Comparison of ENCODE assay signal across 19 mouse cellular contexts in the genomic region with DNA sequence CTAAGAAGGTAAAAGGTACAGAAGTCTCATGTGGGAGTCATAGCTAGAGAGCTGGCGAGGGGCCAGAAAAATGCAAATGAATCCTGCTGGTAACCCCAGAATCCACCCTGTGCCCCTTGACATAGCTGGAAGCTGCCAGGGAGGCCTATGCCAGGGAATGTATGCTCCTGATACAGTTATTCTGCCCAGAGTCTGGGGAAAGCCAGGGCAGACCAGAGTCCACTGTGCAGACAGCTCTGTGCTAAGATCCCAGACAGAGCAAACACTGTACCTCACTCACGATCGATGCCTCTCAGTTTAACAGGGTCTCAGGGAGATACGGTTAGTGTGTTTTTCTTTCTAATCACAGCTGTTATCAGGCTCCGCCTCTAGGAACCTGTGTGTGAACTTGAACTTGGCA. TPM values are rescaled to one million over a fixed set of nuclear protein-coding genes. Genes with fewer than 3 reads are reported as not detected.
DNase-seq lines count a peak whose midpoint lies in the region; ATAC-seq lines count a peak whose summit lies in the region.
"Had no signal": no experiment of that assay in that cellular context is flagged by ENCODE, and none has a peak within 500 bp of the region (broad histone marks: within the 10 kb centered on the region; RNA-seq: fewer than 3 reads in every experiment).

No protein-coding gene starts in this region.

- peaks cover 6% of the 10 kb centered on the region for H3K4me1 ChIP-seq in kidney, embryonic 14.5 days (ENCODE audit: control insufficient read depth, insufficient read depth, low read length)
- no peaks in the 10 kb centered on the region for H3K4me1 ChIP-seq in liver, embryonic 11.5 days (replicated peaks; ENCODE audit: control insufficient read depth, insufficient read depth, low read length)

- peak; percentile 29 for DNase-seq in kidney, adult 18-20 months
- DNase-seq in urinary bladder, postnatal 14 days (ENCODE audit: low spot score), result peak; percentile 29
- no peak for DNase-seq in urinary bladder, adult 18-20 months (ENCODE audit: low spot score in 2 of 2)
- DNase-seq in liver, embryonic 11.5 days (ENCODE audit: low spot score), result no peak
- peak; percentile 44 for DNase-seq in yolk sac, embryonic 10.5 days (ENCODE audit: low spot score)
- DNase-seq: adrenal gland, adult 8-10 months; cerebellum, postnatal 36 days; gastrocnemius, postnatal 10 days; thymus, postnatal 4 days had no signal

- H3K27me3 ChIP-seq in kidney, embryonic 14.5 days (ENCODE audit: control insufficient read depth, insufficient read depth, low read length), result no peaks in the 10 kb centered on the region
- H3K27me3 ChIP-seq in liver, embryonic 11.5 days (replicated peaks; ENCODE audit: control insufficient read depth, insufficient read depth, low read length), result no peaks in the 10 kb centered on the region; the same call in 1 of the 2 replicates

- no peak overlapping the region for H3K27ac ChIP-seq in kidney, embryonic 14.5 days (ENCODE audit: low read depth, low read length)
- no peak overlapping the region for H3K27ac ChIP-seq in liver, embryonic 11.5 days (ENCODE audit: low read depth, low read length)
- H3K27ac ChIP-seq: embryonic facial prominence, embryonic 13.5 days had no signal

- H3K36me3 ChIP-seq in kidney, embryonic 14.5 days (ENCODE audit: control insufficient read depth, insufficient read depth, low read length), result no peaks in the 10 kb centered on the region
- no peaks in the 10 kb centered on the region for H3K36me3 ChIP-seq in liver, embryonic 11.5 days (ENCODE audit: control insufficient read depth, insufficient read depth, low read length)
- H3K36me3 ChIP-seq: embryonic facial prominence, embryonic 13.5 days had no signal

- H3K4me3 ChIP-seq in kidney, embryonic 14.5 days (ENCODE audit: low read length), result no peak overlapping the region
- no peak overlapping the region for H3K4me3 ChIP-seq in liver, embryonic 11.5 days (ENCODE audit: low read depth, low read length)
- H3K4me3 ChIP-seq: embryonic facial prominence, embryonic 13.5 days had no signal

- no peaks in the 10 kb centered on the region for H3K9me3 ChIP-seq in kidney, embryonic 14.5 days (ENCODE audit: control insufficient read depth, low read length)
- H3K9me3 ChIP-seq in liver, embryonic 11.5 days (ENCODE audit: control insufficient read depth, low read length), result no peaks in the 10 kb centered on the region
- H3K9me3 ChIP-seq: embryonic facial prominence, embryonic 13.5 days had no signal

- no peak for ATAC-seq in kidney, embryonic 14.5 days (ENCODE audit: low FRiP score, low TSS enrichment)
- peak; percentile 63; the same call in 1 of the 2 replicates for ATAC-seq in liver, embryonic 11.5 days (replicated peaks; ENCODE audit: low FRiP score)
- ATAC-seq in megakaryocyte progenitor cell, adult 5-6 weeks (replicated peaks; ENCODE audit: poor library complexity), result no peak
- ATAC-seq: forebrain, embryonic 14.5 days; inflammation-experienced regulatory T-cells, adult 6 months; Patski had no signal

- 41% methylated on average over 5 of the region's 5 CpGs for WGBS in kidney, embryonic 14.5 days
- 60% methylated on average over 5 of the region's 5 CpGs for WGBS in liver, embryonic 11.5 days

- H3K9ac ChIP-seq in kidney, embryonic 14.5 days (ENCODE audit: low read depth, low read length), result no peak overlapping the region
- no peak overlapping the region for H3K9ac ChIP-seq in liver, embryonic 11.5 days (ENCODE audit: low read depth, low read length)
- H3K9ac ChIP-seq: embryonic facial prominence, embryonic 13.5 days had no signal

- no peak overlapping the region for H3K4me2 ChIP-seq in kidney, embryonic 14.5 days (replicated peaks; ENCODE audit: low read depth, low read length)
- no peak overlapping the region for H3K4me2 ChIP-seq in liver, embryonic 11.5 days
- H3K4me2 ChIP-seq: embryonic facial prominence, embryonic 13.5 days had no signal

RNA-seq across cellular contexts. Expression of a gene that starts 0.6 kb away (rescaled TPM):
- not detected in 2 replicates for polyA plus RNA-seq in kidney, embryonic 14.5 days (2014; fragmentation: Nextera tagmentation; extraction: Ambion mirVana)
- polyA plus RNA-seq in liver, embryonic 11.5 days (2014; fragmentation: Nextera tagmentation; extraction: Ambion mirVana), result not detected in 2 replicates
- total RNA-seq in megakaryocyte progenitor cell, adult 5-6 weeks (2015), result not detected in 2 replicates
- total RNA-seq in megakaryocyte progenitor cell, adult 5-6 weeks (2017), result not detected in 2 replicates
- total RNA-seq: adrenal gland, adult 8-10 months; CH12.LX; gastrocnemius, postnatal 10 days; heart, postnatal 25 days; left cerebral cortex, postnatal 25 days; neutrophil, adult 5-6 weeks had no signal
- polyA plus RNA-seq: embryonic facial prominence, embryonic 13.5 days; forebrain, embryonic 14.5 days; Patski had no signal

RNA-seq across cellular contexts. Expression of a gene that starts 8.3 kb away (rescaled TPM):
- polyA plus RNA-seq in kidney, embryonic 14.5 days (2014; fragmentation: Nextera tagmentation; extraction: Ambion mirVana), result not detected in 2 replicates
- 0.14 and 0.27 TPM in 2 replicates for polyA plus RNA-seq in liver, embryonic 11.5 days (2014; fragmentation: Nextera tagmentation; extraction: Ambion mirVana)
- not detected in 2 replicates for total RNA-seq in megakaryocyte progenitor cell, adult 5-6 weeks (2015)
- not detected in 2 replicates for total RNA-seq in megakaryocyte progenitor cell, adult 5-6 weeks (2017)
- total RNA-seq: CH12.LX; left cerebral cortex, postnatal 25 days; neutrophil, adult 5-6 weeks had no signal
- polyA plus RNA-seq: forebrain, embryonic 14.5 days; Patski had no signal

RNA-seq across cellular contexts. Expression of a gene that starts 9.7 kb away (rescaled TPM):
- 0.09 TPM in 1 of 2 replicates, not detected in the other for polyA plus RNA-seq in kidney, embryonic 14.5 days (2014; fragmentation: Nextera tagmentation; extraction: Ambion mirVana)
- polyA plus RNA-seq in liver, embryonic 11.5 days (2014; fragmentation: Nextera tagmentation; extraction: Ambion mirVana), result not detected in 2 replicates
- total RNA-seq in megakaryocyte progenitor cell, adult 5-6 weeks (2015), result 0.22 TPM in 1 of 2 replicates, not detected in the other
- not detected in 2 replicates for total RNA-seq in megakaryocyte progenitor cell, adult 5-6 weeks (2017)
- total RNA-seq: CH12.LX; heart, postnatal 25 days; neutrophil, adult 5-6 weeks had no signal
- polyA plus RNA-seq: forebrain, embryonic 14.5 days; Patski had no signal

RNA-seq across cellular contexts. Expression of a gene that starts 47.0 kb away (rescaled TPM):
- not detected in 2 replicates for polyA plus RNA-seq in kidney, embryonic 14.5 days (2014; fragmentation: Nextera tagmentation; extraction: Ambion mirVana)
- not detected in 2 replicates for polyA plus RNA-seq in liver, embryonic 11.5 days (2014; fragmentation: Nextera tagmentation; extraction: Ambion mirVana)
- not detected in 2 replicates for total RNA-seq in megakaryocyte progenitor cell, adult 5-6 weeks (2015)
- not detected in 2 replicates for total RNA-seq in megakaryocyte progenitor cell, adult 5-6 weeks (2017)
- total RNA-seq: adrenal gland, adult 8-10 months; CH12.LX; heart, postnatal 25 days; left cerebral cortex, postnatal 25 days; neutrophil, adult 5-6 weeks had no signal
- polyA plus RNA-seq: embryonic facial prominence, embryonic 13.5 days; forebrain, embryonic 14.5 days; inflammation-experienced regulatory T-cells, adult 6 months; Patski had no signal

RNA-seq across cellular contexts. Expression of a gene that starts 48.8 kb away (rescaled TPM):
- 190 and 230 TPM in 2 replicates for polyA plus RNA-seq in kidney, embryonic 14.5 days (2014; fragmentation: Nextera tagmentation; extraction: Ambion mirVana)
- 172 and 185 TPM in 2 replicates for polyA plus RNA-seq in liver, embryonic 11.5 days (2014; fragmentation: Nextera tagmentation; extraction: Ambion mirVana)
- total RNA-seq in megakaryocyte progenitor cell, adult 5-6 weeks (2015), result 122 and 131 TPM in 2 replicates
- total RNA-seq in megakaryocyte progenitor cell, adult 5-6 weeks (2017), result 47.2 and 71.8 TPM in 2 replicates

Comparison
In these comparisons a context has a peak if more than half of its experiments do, and no peak if none do; other contexts are left out.
1. DNase-seq: peak in kidney, adult 18-20 months (single experiment), urinary bladder, postnatal 14 days (single experiment) and yolk sac, embryonic 10.5 days (single experiment); none in urinary bladder, adult 18-20 months (0 of 2) and liver, embryonic 11.5 days (single experiment).